Mouse (Mus musculus) activated CD4-positive, CD25-positive, alpha-beta regulatory T cell, adult 4 months (primary cell): Measurements from ENCODE around the gene Boll. TPM values are rescaled to one million over a fixed set of nuclear protein-coding genes. Genes with fewer than 3 reads are reported as not detected.

Experiments
- ATAC-seq: one replicate; pipeline ENCODE4 v1.8.0; 2017
- polyA plus RNA-seq, 2 experiments: library from polyadenylated mRNA; unstranded; fragments of 100-300 nt; shearing (Covaris generic); gene quantifications; one replicate each; pipeline ENCODE4 v1.2.1; 2017

The Boll gene
- polyA plus RNA-seq, 2 experiments from 2014 or later, result 0.33 TPM; not detected in 1

DNA sequence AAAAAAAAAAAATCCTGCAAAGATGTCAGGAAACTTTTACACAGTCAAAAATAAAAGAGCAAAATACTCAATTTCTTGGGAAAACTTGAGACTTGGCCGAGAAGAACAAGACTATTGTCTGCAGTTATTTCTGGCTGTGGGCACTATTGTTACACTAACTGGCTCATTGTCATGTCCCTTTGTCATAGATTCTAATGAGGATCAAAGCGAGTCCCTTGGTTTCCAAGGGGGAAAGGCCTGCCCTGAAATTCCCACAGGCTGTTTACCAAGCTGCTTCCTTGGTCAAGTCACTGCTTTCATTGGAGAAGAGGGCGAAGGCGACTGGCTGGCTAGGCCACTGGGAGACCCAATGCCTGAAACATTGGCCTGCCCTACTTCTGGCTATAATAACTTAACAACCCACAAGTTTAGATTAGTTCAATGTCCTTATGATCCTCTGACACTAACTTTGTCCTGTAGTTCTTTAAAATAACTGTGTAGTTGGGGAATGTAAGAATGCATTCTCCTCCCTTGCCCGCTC is 157.4 kb downstream of the Boll start:
- no peak for ATAC-seq

DNA sequence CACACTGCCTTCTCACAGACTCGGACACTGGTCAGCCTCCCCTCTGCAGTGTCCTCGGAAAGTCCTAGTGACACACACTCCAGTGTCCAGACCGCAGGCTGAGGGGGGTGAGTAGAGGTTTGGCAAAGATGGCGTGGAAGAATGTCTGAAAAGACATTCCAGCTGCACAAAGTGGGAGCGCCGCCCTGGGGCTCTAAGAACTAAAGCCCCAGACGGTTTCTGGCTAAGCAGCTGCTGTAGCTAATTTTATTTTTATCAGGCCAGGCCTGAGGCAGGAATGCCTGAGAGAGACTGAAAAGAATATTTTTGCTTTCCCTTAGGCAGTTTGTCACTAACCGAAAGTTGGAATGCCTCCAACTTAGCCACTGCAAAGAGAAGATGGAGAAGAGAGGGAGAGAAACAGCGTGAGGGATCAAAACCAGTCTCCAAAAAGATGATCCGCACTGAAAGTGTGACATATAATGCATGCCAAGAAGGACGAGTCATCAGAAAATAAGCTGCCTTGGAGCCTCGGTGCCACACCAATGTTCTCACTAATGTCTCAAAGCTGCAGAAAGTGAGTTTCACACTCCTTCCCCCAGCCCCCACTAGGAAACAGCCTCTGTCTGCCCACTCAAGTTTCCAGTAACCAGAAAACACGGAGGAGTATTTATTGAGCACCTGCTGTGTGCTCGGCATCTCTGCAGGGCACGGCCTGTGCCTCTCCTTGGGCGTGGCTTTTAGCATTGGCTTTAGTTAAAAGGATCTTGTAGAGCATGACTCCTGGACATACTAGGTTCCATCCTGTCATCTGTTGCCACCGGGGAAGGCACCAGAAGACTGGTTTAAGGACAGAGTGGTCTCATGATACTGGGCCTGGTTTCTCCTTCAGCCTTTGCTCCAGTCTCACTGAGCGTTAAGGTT is 161.2 kb downstream of the Boll start:
- ATAC-seq, result no peak

GRCm38 (mm10) chr1:55198719-55199118 is 164.6 kb downstream of the Boll start:
- no peak for ATAC-seq

Other genes with a start within 250 kb of the Boll start
- gene Mob4, start 232.2 kb downstream of the Boll start, polyA plus RNA-seq, result 100 to 1,000 TPM in 1 of 2 experiments, 10 to 100 TPM in 1; 97.5 to 143 TPM
- 1 to 10 TPM; 2.8 to 3.5 TPM for gene Rftn2, start 136.7 kb downstream of the Boll start, polyA plus RNA-seq
- 1 to 10 TPM; 2.6 to 2.7 TPM for gene Mars2, start 126.3 kb downstream of the Boll start, polyA plus RNA-seq
- gene Plcl1, start 42.5 kb upstream of the Boll start, polyA plus RNA-seq, result 1 to 10 TPM; 1.5 to 2.6 TPM